Mouse (Mus musculus) T-helper 1 cell (primary cell): ENCODE data around the gene Oasl2.

Experiments
- in situ Hi-C: fragments of 300-600 bp; cut with MboI, MseI; formaldehyde crosslinking; loops from one replicate; pipeline ENCODE4 v1.15.1; 2025; ENCODE audit warnings: high pct_unique_total_duplicates

Gene Oasl2

GRCm38 (mm10) chr5:114958069-114958468 lies 61.3 kb downstream of the Oasl2 start:
- in situ Hi-C loops: no loop called here
